Mouse (Mus musculus) lung, postnatal 0 days (tissue): ENCODE measurements around the gene 4930519G04Rik. TPM values are rescaled to one million over a fixed set of nuclear protein-coding genes. Genes with fewer than 3 reads are reported as not detected.
"Not testable (repeated sequence)": the region's sequence is repeated elsewhere in the genome, so short reads cannot be mapped to it uniquely, and the experiment has no call there.

Source experiments
- ATAC-seq: fragments of 200-750 bp; cut with Nextera tagmentation; 2 replicates; pipeline ENCODE4 v1.8.0; 2017; ENCODE audit warnings: moderate library complexity
- DNase-seq: peaks from one replicate; pipeline ENCODE4 v3.0.0-alpha.2; 2016; ENCODE audit warnings: low spot score
- H3K27ac ChIP-seq: fragments of 300-500 bp; sonication (generic); 2 replicates; pipeline ENCODE4 v1.5.1; 2014; ENCODE audit warnings: antibody characterized with exemption, mild to moderate bottlenecking, low read length, mixed read lengths
- H3K27me3 ChIP-seq: fragments of 300-500 bp; sonication (generic); replicated peaks from 2 replicates; pipeline ENCODE4 v1.6.1; 2014; ENCODE audit warnings: low read length, mixed read lengths; ENCODE audit not compliant: insufficient read depth
- H3K36me3 ChIP-seq: fragments of 300-500 bp; sonication (generic); 2 replicates; pipeline ENCODE4 v1.6.1; 2014; ENCODE audit warnings: low read length, mixed read lengths; ENCODE audit not compliant: insufficient read depth
- H3K4me1 ChIP-seq: fragments of 300-500 bp; sonication (generic); 2 replicates; pipeline ENCODE4 v1.6.1; 2014; ENCODE audit warnings: antibody characterized with exemption, low read depth, low read length, mixed read lengths; ENCODE audit not compliant: insufficient read depth
- H3K4me2 ChIP-seq: fragments of 300-500 bp; sonication (generic); replicated peaks from 2 replicates; pipeline ENCODE4 v1.6.1; 2014; ENCODE audit warnings: low read depth, mild to moderate bottlenecking, low read length, moderate library complexity, mixed read lengths
- H3K4me3 ChIP-seq: fragments of 300-500 bp; sonication (generic); 2 replicates; pipeline ENCODE4 v1.5.1; 2014; ENCODE audit warnings: low read depth, low read length
- H3K9ac ChIP-seq: fragments of 300-500 bp; sonication (generic); replicated peaks from 2 replicates; pipeline ENCODE4 v1.6.1; 2014; ENCODE audit warnings: low read depth, mild to moderate bottlenecking
- H3K9me3 ChIP-seq: fragments of 300-500 bp; sonication (generic); 2 replicates; pipeline ENCODE4 v1.6.1; 2016; ENCODE audit warnings: low read length, mixed read lengths
- CTCF ChIP-seq: IDR thresholded peaks from 2 replicates; pipeline ENCODE4 v1.5.1; 2016; ENCODE audit warnings: antibody characterized with exemption, mild to moderate bottlenecking
- EP300 ChIP-seq: IDR thresholded peaks from 2 replicates; pipeline ENCODE4 v1.6.1; 2016; ENCODE audit warnings: antibody characterized with exemption, mild to moderate bottlenecking, control low read depth
- WGBS: fragments of 180-500 bp; shearing (Covaris S2); extraction: QIAGEN DNeasy Blood & Tissue Kit; methylation state at CpG from one replicate; pipeline ENCODE4 v1.1.7; 2014; 5-methylcytosine and 5-hydroxymethylcytosine counted together
- polyA plus RNA-seq: library from polyadenylated mRNA; unstranded; fragments of >200 nt; fragmentation: Nextera tagmentation; extraction: Ambion mirVana; gene quantifications from 2 replicates; pipeline ENCODE4 v1.2.1, GENCODE M21; 2015

4930519G04Rik gene
- polyA plus RNA-seq, 1 experiment from 2014 or later: not detected

GRCm38 (mm10) chr5:114877487-114877886, 24.0 kb downstream of the 4930519G04Rik start:
- no peak overlapping the region for H3K4me3 ChIP-seq
- H3K9me3 ChIP-seq: no peaks in the 10 kb centered on the region
- ATAC-seq (no peak), DNase-seq (no peak)
- H3K4me1 ChIP-seq: no peaks in the 10 kb centered on the region
- H3K27me3 ChIP-seq: 0 out of 2 replicates have a peak, but pooled peaks cover 4% of the 10 kb centered on the region
- 59% methylated on average over 7 of the region's 7 CpGs for WGBS
- TF ChIP-seq CTCF (no peak), EP300 (no peak)
- H3K9ac ChIP-seq: no peak overlapping the region
- H3K36me3 ChIP-seq: no peaks in the 10 kb centered on the region
- no peak overlapping the region for H3K4me2 ChIP-seq
- no peak overlapping the region for H3K27ac ChIP-seq

- no peak overlapping the region for H3K9ac ChIP-seq
- H3K9me3 ChIP-seq: no peaks in the 10 kb centered on the region
- WGBS: 33% methylated on average over 13 of the region's 13 CpGs
- H3K27me3 ChIP-seq: 0 out of 2 replicates have a peak, but pooled peaks cover 4% of the 10 kb centered on the region
- H3K4me1 ChIP-seq: no peaks in the 10 kb centered on the region
- no peak overlapping the region for H3K4me2 ChIP-seq
- TF ChIP-seq EP300 (no peak), CTCF (no peak)
- no peak overlapping the region for H3K4me3 ChIP-seq
- no peaks in the 10 kb centered on the region for H3K36me3 ChIP-seq
- no peak for ATAC-seq
- no peak for DNase-seq
- no peak overlapping the region for H3K27ac ChIP-seq
These were observed 25.9 kb downstream of the 4930519G04Rik start for GRCm38 (mm10) chr5:114879399-114879798.

- H3K9me3 ChIP-seq, H3K9ac ChIP-seq, H3K27me3 ChIP-seq, H3K4me2 ChIP-seq, H3K4me1 ChIP-seq, H3K27ac ChIP-seq, H3K36me3 ChIP-seq, DNase-seq, H3K4me3 ChIP-seq, ATAC-seq: not testable (repeated sequence)
- WGBS: 73% methylated on average over 6 of the region's 7 CpGs
These were observed 28.9 kb downstream of the 4930519G04Rik start for GRCm38 (mm10) chr5:114882319-114882718.

- H3K9me3 ChIP-seq: no peaks in the 10 kb centered on the region
- no peaks in the 10 kb centered on the region for H3K4me1 ChIP-seq
- DNase-seq (no peak), ATAC-seq (no peak)
- WGBS: 72% methylated on average over 11 of the region's 11 CpGs
- no peak overlapping the region for H3K4me2 ChIP-seq
- no peak overlapping the region for H3K27ac ChIP-seq
- no peaks in the 10 kb centered on the region for H3K36me3 ChIP-seq
- TF ChIP-seq EP300 (no peak), CTCF (no peak)
- H3K4me3 ChIP-seq: no peak overlapping the region
- no peaks in the 10 kb centered on the region for H3K27me3 ChIP-seq
- H3K9ac ChIP-seq: no peak overlapping the region
These were observed 29.6 kb downstream of the 4930519G04Rik start for GRCm38 (mm10) chr5:114883022-114883421.

GRCm38 (mm10) chr5:114886801-114887200, 33.3 kb downstream of the 4930519G04Rik start:
- no peaks in the 10 kb centered on the region for H3K27me3 ChIP-seq
- 71% methylated on average over 6 of the region's 6 CpGs for WGBS
- H3K9ac ChIP-seq: no peak overlapping the region
- H3K27ac ChIP-seq: no peak overlapping the region
- H3K4me2 ChIP-seq: no peak overlapping the region
- H3K4me1 ChIP-seq: no peaks in the 10 kb centered on the region
- H3K36me3 ChIP-seq: no peaks in the 10 kb centered on the region
- ATAC-seq (no peak), DNase-seq (no peak)
- no peak for TF ChIP-seq CTCF
- TF ChIP-seq EP300: no peak
- no peaks in the 10 kb centered on the region for H3K9me3 ChIP-seq
- no peak overlapping the region for H3K4me3 ChIP-seq

- no peaks in the 10 kb centered on the region for H3K4me1 ChIP-seq
- no peaks in the 10 kb centered on the region for H3K27me3 ChIP-seq
- no peak overlapping the region for H3K4me2 ChIP-seq
- TF ChIP-seq CTCF (no peak), EP300 (no peak)
- H3K36me3 ChIP-seq: no peaks in the 10 kb centered on the region
- WGBS: 85% methylated on average over 2 of the region's 2 CpGs
- no peak overlapping the region for H3K27ac ChIP-seq
- H3K9me3 ChIP-seq: no peaks in the 10 kb centered on the region
- H3K4me3 ChIP-seq: no peak overlapping the region
- no peak overlapping the region for H3K9ac ChIP-seq
- ATAC-seq: no peak
- DNase-seq: no peak
These were observed 35.5 kb downstream of the 4930519G04Rik start for GRCm38 (mm10) chr5:114888995-114889394.

GRCm38 (mm10) chr5:114895542-114895941, 42.1 kb downstream of the 4930519G04Rik start:
- H3K27ac ChIP-seq: no peak overlapping the region
- H3K4me2 ChIP-seq: no peak overlapping the region
- H3K4me1 ChIP-seq: no peaks in the 10 kb centered on the region
- H3K36me3 ChIP-seq: no peaks in the 10 kb centered on the region
- DNase-seq (no peak), ATAC-seq (no peak)
- no peak overlapping the region for H3K9ac ChIP-seq
- WGBS: 79% methylated on average over 4 of the region's 4 CpGs
- no peak for TF ChIP-seq EP300
- TF ChIP-seq CTCF: no peak
- H3K27me3 ChIP-seq: no peaks in the 10 kb centered on the region
- no peak overlapping the region for H3K4me3 ChIP-seq
- H3K9me3 ChIP-seq: no peaks in the 10 kb centered on the region
